Mouse (Mus musculus) heart, embryonic 14.5 days (tissue): ENCODE measurements at regions not wholly inside any gene's neighbourhood (a gene's known extent, or its start where the extent isn't known, plus 50 kb on each side); places are given as distances from the start of the nearest gene placed in this dataset.
"Not testable (repeated sequence)": the region's sequence is repeated elsewhere in the genome, so short reads cannot be mapped to it uniquely, and the experiment has no call there.

Experiments used
- ATAC-seq: fragments of 200-750 bp; cut with Nextera tagmentation; 2 replicates; pipeline ENCODE4 v1.8.0; 2017; ENCODE audit warnings: low read depth, moderate TSS enrichment; ENCODE audit not compliant: insufficient number of reproducible peaks, insufficient read depth, low FRiP score
- H3K27ac ChIP-seq, 2 experiments: fragments of 200-500 bp in 1 of 2; fragments of 300-500 bp in 1 of 2; sonication (generic) in 1 of 2; replicated peaks in 1 of 2; 2 replicates each; pipeline ENCODE4 v1.5.1; 2012 to 2014; ENCODE audit warnings: low read depth in 2 of 2, low read length in 2 of 2, control low read depth in 1 of 2, mild to moderate bottlenecking in 1 of 2, mixed read lengths in 1 of 2; ENCODE audit not compliant: control insufficient read depth in 1 of 2, insufficient read depth in 1 of 2
- H3K27me3 ChIP-seq: fragments of 300-500 bp; sonication (generic); 2 replicates; pipeline ENCODE4 v1.6.1; 2014; ENCODE audit warnings: mild to moderate bottlenecking, low read length, control low read depth; ENCODE audit not compliant: control insufficient read depth, insufficient read depth
- H3K36me3 ChIP-seq: fragments of 300-500 bp; sonication (generic); 2 replicates; pipeline ENCODE4 v1.6.1; 2014; ENCODE audit warnings: mild to moderate bottlenecking, control low read depth, low read length, mixed read lengths; ENCODE audit not compliant: control insufficient read depth, insufficient read depth
- H3K4me1 ChIP-seq, 2 experiments: fragments of 200-500 bp in 1 of 2; fragments of 300-500 bp in 1 of 2; sonication (generic) in 1 of 2; 2 replicates each; pipeline ENCODE4 v1.6.1; 2012 to 2014; ENCODE audit warnings: low read length in 2 of 2, control low read depth in 1 of 2, mixed read lengths in 1 of 2; ENCODE audit not compliant: control insufficient read depth in 2 of 2, insufficient read depth in 2 of 2
- H3K4me2 ChIP-seq: fragments of 300-500 bp; sonication (generic); 2 replicates; pipeline ENCODE4 v1.6.1; 2014; ENCODE audit warnings: mild to moderate bottlenecking, low read length
- H3K4me3 ChIP-seq, 2 experiments: fragments of 200-500 bp in 1 of 2; fragments of 300-500 bp in 1 of 2; sonication (generic) in 1 of 2; 2 replicates each; pipeline ENCODE4 v1.5.1; 2012 to 2014; ENCODE audit warnings: low read length in 2 of 2, mild to moderate bottlenecking in 2 of 2, control low read depth in 1 of 2, low read depth in 1 of 2, moderate library complexity in 1 of 2; ENCODE audit not compliant: control insufficient read depth in 1 of 2, insufficient read depth in 1 of 2
- H3K9ac ChIP-seq: fragments of 300-500 bp; sonication (generic); 2 replicates; pipeline ENCODE4 v1.6.1; 2014; ENCODE audit warnings: mild to moderate bottlenecking, low read length
- H3K9me3 ChIP-seq: fragments of 300-500 bp; sonication (generic); 2 replicates; pipeline ENCODE4 v1.6.1; 2016; ENCODE audit warnings: low read length, control low read depth; ENCODE audit not compliant: control insufficient read depth
- WGBS: fragments of 180-500 bp; shearing (Covaris S2); extraction: QIAGEN DNeasy Blood & Tissue Kit; methylation state at CpG from one replicate; pipeline ENCODE4 v1.1.7; 2014; 5-methylcytosine and 5-hydroxymethylcytosine counted together

GRCm38 (mm10) chr2:114723971-114724666 lies 69.4 kb upstream of the Dph6 start:
- 36% methylated on average over 6 of the region's 6 CpGs for WGBS
- H3K9ac ChIP-seq: no peak overlapping the region
- no peak for ATAC-seq

GRCm38 (mm10) chr2:114727197-114727596 lies 72.4 kb upstream of the Dph6 start:
- Histone ChIP-seq H3K27ac (no peak overlapping the region), H3K4me2 (no peak overlapping the region), H3K9me3 (no peaks in the 10 kb centered on the region), H3K9ac (no peak overlapping the region), H3K4me3 (no peak overlapping the region), H3K27me3 (no peaks in the 10 kb centered on the region), H3K36me3 (no peaks in the 10 kb centered on the region), H3K4me1 (no peaks in the 10 kb centered on the region; a peak in 1 of 4 replicates)
- 85% methylated on average over 1 of the region's 1 CpGs for WGBS
- ATAC-seq: no peak

More at GRCm38 (mm10) chr2:114723971-114724666, 69.4 kb upstream of the Dph6 start:
- Histone ChIP-seq H3K4me2 (no peak overlapping the region), H3K9me3 (no peaks in the 10 kb centered on the region), H3K27ac (no peak overlapping the region), H3K4me3 (no peak overlapping the region), H3K36me3 (no peaks in the 10 kb centered on the region), H3K27me3 (no peaks in the 10 kb centered on the region), H3K4me1 (no peaks in the 10 kb centered on the region; a peak in 1 of 4 replicates)

DNA sequence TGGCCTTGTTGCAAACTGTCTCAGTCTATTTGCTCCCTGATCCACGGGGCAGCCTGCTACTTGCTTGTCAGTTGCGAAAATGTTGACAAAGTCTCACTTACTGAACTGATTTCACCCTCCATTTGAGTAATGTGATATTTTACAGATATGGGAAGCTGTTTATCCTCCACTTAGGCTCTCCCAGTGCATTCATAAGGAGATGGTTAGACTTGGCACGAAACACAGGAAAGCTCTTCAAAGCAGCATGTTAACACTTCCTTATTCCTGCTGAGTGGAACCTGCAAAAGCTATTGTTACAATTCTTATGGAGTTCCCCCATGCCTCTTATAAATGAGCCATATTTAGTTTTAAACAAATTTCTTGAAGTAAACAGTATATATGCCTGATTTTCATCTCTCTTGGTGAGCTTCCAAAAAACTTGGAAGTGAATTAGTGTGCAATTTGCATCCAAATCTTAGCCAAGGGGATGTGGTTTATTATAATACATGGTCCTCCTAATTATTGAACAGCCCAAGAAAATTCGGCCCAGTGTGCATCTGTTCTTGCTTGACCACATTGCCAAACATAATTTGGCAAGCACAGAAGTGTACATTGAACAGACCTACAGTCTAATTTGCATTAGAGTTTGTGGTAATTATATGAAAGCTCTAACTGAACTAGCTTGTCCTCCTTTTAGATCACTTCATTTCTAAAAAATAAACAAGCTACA lies 80.3 kb upstream of the Dph6 start:
- H3K27me3 ChIP-seq: no peaks in the 10 kb centered on the region
- no peak for ATAC-seq
- WGBS: 39% methylated on average over 4 of the region's 4 CpGs
- no peak overlapping the region for H3K9ac ChIP-seq
- H3K36me3 ChIP-seq: no peaks in the 10 kb centered on the region
- H3K4me3 ChIP-seq: no peak overlapping the region
- no peak overlapping the region for H3K4me2 ChIP-seq
- H3K4me1 ChIP-seq: 0 out of 4 replicates have a peak, but pooled peaks cover 0 to 3% of the 10 kb centered on the region in 2 experiments
- no peak overlapping the region for H3K27ac ChIP-seq
- H3K9me3 ChIP-seq: no peaks in the 10 kb centered on the region

GRCm38 (mm10) chr2:114739421-114740212 lies 84.9 kb upstream of the Dph6 start:
- no peak overlapping the region for H3K27ac ChIP-seq
- ATAC-seq: no peak
- no peaks in the 10 kb centered on the region for H3K36me3 ChIP-seq
- H3K27me3 ChIP-seq: no peaks in the 10 kb centered on the region
- no peak overlapping the region for H3K4me2 ChIP-seq
- H3K9me3 ChIP-seq: no peaks in the 10 kb centered on the region
- H3K4me3 ChIP-seq: no peak overlapping the region
- WGBS: 38% methylated on average over 11 of the region's 11 CpGs
- no peak overlapping the region for H3K9ac ChIP-seq
- H3K4me1 ChIP-seq: 0 out of 4 replicates have a peak, but pooled peaks cover 0 to 3% of the 10 kb centered on the region in 2 experiments

DNA sequence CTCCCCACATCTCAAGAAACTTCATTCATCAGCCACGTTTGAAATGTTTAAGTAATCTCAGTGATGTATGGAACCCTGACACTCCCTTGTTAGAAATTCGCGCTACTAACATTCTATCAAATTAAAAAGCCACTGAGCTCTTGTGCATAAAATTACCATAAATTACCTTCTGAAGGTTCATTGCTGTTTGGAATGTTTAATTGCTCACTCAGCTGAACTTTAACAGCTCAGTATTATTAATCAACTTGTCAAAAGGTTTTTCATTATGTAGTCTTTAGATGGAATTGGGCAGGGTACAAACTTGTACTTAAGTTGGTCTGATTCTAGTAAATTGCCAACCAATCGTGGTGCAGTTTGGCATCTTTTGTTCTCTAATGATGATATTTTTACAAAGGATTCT lies 108.5 kb upstream of the Dph6 start:
- ATAC-seq: no peak
- no peak overlapping the region for H3K9ac ChIP-seq

GRCm38 (mm10) chr2:114773723-114774122 lies 119.0 kb upstream of the Dph6 start:
- WGBS: 83% methylated on average over 6 of the region's 6 CpGs
- not testable (repeated sequence) for H3K4me1 ChIP-seq, H3K36me3 ChIP-seq, H3K4me3 ChIP-seq, H3K9me3 ChIP-seq, H3K27ac ChIP-seq, ATAC-seq, H3K9ac ChIP-seq, H3K4me2 ChIP-seq, H3K27me3 ChIP-seq

More for the DNA sequence above, 108.5 kb upstream of the Dph6 start:
- 77% methylated on average over 4 of the region's 4 CpGs for WGBS
- no peaks in the 10 kb centered on the region for H3K4me1 ChIP-seq
- no peaks in the 10 kb centered on the region for H3K36me3 ChIP-seq
- no peaks in the 10 kb centered on the region for H3K27me3 ChIP-seq
- no peak overlapping the region for H3K4me2 ChIP-seq
- no peaks in the 10 kb centered on the region for H3K9me3 ChIP-seq
- no peak overlapping the region for H3K4me3 ChIP-seq
- no peak overlapping the region for H3K27ac ChIP-seq

- ATAC-seq: no peak
- H3K4me3 ChIP-seq: no peak overlapping the region
- 81% methylated on average over 3 of the region's 3 CpGs for WGBS
- H3K9me3 ChIP-seq: no peaks in the 10 kb centered on the region
- no peak overlapping the region for H3K4me2 ChIP-seq
- no peaks in the 10 kb centered on the region for H3K4me1 ChIP-seq
- H3K27me3 ChIP-seq: no peaks in the 10 kb centered on the region
- H3K9ac ChIP-seq: no peak overlapping the region
- H3K27ac ChIP-seq: no peak overlapping the region
- H3K36me3 ChIP-seq: no peaks in the 10 kb centered on the region
Measured at GRCm38 (mm10) chr2:114774278-114774677, 119.5 kb upstream of the Dph6 start.
